Mouse (Mus musculus): ENCODE results near the gene Abat.

Gene Abat

DNA sequence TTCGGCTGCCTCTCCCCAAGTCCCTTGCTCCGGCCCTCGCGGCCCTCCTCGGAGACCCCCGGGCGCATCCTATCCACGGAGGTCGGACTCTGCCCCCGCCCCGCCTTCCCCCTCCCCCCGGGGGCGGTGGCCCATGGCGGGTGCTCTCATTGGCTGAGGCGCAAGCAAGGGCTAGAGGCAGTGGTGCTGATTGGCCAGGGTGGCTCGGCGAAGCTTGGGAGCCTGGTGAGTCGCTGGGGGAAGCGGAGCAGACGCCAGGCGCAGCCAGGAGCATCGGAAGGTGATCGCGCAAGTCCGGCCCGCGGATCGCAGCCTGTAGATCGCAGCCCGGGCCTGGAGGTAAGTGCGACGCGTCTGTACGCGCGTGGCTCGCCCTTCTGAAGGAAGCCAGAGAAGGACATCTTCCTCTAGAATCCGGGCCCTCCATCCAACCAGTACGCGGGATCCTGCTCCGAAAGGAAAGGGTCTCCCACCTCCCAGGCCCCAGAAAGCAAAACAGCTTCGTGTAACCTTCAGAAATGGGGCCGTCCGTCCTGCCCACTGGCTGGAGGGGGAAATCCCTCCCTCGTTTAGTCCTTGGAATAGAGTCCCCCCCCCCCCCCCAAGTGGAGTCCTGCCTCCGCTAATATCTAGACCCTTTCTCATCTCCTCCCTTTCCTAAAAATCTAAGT is at the start of gene Abat:
Gene Abat (plus strand): TSS at position 194 of the 671 bp plus-strand sequence.
- in situ Hi-C loops (cut with MboI): no loop called here

DNA sequence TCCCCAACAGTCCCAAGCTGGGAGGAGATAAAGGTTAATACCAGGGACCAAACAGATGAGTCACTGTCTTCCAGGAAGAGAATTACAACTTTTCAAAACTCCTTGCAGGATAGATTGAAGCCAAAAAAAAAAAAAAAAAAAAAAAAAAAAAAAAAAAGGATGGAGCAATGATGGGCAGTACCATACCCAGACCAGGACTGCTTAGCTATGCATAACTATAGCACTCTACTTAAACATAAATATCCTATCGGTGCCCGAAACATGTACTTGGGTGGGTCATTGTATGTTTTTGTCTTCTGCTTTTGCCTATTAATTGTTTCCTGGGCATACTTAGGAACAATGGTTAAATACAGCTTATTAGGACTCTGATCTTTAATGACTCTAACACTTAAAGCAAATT is 43.1 kb upstream of the Abat start:
- in situ Hi-C loops (cut with MboI): no loop called here

DNA sequence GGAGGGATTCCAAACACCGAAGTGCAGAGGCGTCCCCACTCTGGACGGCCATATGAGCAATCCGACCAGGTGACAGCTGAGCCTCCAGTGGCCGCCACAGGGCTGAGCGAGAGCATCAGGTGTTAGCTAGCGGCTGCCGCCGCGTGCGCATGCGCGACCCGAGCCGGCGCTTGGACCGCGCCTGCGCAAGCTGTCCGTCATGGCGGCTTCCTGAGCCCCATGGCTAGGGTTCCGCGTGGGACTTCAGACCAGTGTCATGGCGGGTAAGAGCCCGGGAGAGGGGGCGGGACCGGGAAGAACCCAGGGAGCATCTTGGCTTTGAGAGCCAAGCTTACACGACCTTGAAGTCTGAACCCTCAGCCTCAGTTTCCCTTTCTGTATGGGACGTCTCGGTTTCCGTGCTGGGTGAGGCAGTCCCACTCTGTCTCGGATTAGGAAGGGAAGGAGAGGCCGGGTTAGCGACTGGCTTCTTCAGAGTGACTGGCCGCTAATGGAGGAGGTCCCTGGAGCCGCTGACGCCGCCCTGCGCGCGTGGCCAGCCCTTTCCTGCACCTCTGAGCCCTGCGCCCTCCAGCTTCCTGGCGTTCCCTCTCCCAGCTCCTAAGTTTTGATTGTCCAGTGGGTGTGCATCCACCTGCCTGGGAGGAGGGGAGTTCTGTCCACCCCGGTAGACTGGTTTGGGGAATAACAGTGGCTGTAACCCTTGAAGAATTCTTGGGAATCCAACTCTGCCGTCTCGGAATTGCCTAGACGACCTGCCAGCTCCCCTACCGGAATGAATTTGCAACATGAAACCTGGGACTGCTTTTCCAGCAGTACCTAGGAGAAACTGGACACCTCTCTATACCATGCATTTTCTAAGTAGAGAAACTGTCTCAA is 42.4 kb upstream of the Abat start, which contains the start of gene Mettl22:
Gene Mettl22 (plus strand): TSS at position 186 of the 879 bp plus-strand sequence.
- in situ Hi-C loops (cut with MboI): no loop called here

DNA sequence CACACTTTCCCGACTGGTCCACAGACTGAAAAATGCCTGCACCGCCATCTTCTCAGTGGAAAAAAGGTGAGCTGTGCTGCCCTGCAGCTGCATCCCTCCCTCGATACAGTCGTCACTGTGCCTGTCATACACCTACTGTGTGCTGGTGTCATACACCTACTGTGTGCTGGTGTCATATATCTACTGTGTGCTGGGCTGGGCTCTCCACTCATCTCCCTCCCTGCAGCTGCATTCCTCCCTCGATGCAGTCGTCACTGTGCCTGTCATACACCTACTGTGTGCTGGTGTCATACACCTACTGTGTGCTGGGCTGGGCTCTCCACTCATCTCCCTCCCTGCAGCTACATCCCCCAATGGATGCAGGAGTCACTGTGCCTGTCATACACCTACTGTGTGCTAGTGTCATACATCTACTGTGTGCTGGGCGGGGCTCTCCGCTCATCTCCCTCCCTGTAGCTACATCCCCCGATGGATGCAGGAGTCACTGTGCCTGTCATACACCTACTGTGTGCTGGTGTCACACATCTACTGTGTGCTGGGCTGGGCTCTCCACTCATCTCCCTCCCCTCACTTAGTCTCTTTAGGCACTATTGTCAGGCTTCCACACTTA is 25.7 kb upstream of the Abat start:
- in situ Hi-C loops (cut with MboI): no loop called here

DNA sequence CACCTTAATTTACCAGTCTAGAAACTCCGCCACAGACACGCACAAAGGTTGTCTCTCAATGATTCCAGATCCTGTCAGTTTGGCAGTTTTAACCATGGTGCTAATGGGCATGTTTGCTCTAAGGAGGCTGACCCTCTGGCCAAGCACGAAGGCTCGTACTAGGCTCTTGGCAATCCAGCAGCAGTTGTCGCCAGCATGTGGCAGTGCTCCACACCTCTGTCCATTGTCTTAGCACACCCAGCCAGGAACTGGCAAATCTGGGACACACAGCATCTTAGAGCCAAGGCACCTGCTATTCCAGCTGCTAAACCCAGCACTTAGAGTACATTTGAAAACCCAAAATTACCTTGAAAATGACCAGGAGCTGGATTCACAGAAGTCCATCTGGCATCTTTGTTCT is 23.9 kb upstream of the Abat start:
- in situ Hi-C loops (cut with MboI): no loop called here

DNA sequence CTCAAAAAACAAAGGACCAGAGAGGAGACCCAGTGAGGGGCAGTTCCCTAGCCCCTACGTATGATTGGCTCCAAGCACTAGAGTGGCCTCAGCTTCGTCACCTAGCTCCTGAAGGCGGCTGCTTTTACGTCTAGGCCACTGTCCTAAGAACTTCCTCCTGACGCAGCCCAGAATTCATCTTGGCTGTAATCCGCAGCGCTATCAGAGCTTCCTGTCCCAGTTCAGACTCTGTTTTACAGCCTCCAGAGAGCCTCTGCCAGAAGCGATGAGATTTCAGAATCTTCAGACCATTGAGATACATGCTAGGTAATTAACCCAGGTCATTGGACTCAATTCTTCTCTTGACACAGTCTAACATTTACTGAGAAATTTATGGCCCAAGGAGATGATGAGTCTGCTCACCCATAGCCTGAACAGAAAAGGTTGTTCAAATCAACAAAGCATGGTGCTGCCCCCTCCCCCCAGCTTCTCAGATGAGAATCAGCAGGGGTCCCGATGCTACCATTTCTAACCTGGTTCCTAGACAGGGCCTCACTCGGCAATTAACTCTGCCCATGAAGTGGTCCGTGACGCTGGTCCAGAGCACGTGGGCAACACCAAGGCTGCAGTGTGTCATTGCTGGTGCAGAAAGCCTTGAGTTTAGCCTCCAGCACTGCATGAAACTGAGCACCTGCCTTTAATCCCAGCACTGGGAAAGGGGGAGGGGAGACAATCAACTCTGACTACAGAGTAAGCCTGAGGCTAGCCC is 21.3 kb upstream of the Abat start:
- in situ Hi-C loops (cut with MboI): loop anchor here (5.0 kb wide), 1 partner anchor 185 kb away; no protein-coding TSS in a partner anchor

DNA sequence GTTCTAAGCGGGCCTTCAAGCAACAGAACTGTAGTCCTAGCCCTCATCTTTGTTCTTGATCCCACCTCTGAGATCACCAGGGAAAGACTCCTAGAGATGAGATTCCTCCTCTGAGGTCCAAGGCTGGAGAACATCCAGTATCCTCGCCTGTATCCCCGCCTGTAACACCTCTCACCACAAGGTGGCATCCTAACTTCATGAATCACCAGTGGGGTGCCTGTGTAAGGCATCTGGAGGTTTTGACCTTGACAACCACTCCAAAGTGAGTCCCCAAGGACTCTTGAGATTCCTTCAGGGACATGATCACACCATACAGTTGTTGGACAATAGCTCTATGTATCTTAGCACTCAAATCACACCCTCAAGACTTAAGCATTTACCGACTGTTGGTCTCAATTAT is 19.0 kb upstream of the Abat start:
- in situ Hi-C loops (cut with MboI): loop anchor here (5.0 kb wide), 1 partner anchor 183 kb away; no protein-coding TSS in a partner anchor

DNA sequence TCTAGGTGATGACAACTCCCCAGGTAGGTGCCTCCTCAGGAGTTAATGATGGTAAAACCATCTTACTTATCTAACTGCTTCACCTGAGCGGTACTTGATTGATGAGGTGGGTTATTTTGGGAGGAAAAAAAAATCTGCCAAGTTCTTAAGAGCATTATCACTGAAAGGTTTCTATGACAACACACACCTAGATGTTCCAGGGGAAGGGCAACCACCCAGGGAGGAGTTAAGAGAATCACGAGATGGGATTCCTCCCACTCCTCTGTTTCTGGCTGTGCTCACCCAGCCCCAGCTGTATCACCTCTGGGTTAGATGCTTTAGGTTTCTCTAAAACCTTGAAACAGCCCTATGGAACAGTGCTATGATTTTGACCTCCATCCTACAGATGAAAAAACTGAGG is 16.3 kb upstream of the Abat start:
- in situ Hi-C loops (cut with MboI): no loop called here

DNA sequence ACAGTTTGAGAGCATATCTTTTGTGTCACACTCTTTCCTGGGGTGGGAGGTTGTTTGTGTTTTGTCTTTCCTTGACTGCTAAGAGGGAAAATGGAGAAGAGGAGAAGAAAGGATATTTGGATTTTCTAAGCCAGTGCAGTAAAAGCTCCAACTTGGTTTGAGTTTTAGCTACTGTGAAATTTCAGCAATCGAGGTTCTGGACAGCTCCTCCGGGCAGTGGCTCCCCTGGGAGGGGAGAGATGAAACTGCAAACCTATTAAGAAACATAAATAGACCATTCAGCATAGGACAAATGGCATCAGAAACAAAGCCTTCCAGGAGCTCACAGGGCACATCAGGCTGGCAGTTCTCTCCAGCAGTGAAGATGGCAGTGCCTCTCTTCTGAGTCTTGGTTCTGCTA is 9.0 kb upstream of the Abat start:
- in situ Hi-C loops (cut with MboI): no loop called here

DNA sequence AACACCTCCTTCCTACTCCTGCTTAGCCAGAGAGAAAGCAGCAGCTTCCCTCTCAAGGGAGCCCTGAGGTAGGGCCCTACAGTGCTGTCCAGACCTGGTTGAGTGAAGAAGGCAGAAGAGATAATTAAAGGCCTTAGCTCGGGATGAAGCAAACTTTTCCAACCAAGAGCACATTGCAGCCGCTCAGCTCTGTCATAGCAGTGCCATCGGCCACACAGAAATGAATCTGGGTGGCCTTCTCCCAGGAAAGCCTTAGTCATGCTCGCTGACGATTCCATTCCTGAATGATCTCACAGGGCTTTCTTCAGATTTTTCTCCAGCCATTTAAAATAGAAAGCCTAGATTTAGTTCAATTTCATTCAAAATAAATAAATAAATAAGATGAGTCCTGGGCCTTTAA is 3.3 kb upstream of the Abat start:
- in situ Hi-C loops (cut with MboI): no loop called here

DNA sequence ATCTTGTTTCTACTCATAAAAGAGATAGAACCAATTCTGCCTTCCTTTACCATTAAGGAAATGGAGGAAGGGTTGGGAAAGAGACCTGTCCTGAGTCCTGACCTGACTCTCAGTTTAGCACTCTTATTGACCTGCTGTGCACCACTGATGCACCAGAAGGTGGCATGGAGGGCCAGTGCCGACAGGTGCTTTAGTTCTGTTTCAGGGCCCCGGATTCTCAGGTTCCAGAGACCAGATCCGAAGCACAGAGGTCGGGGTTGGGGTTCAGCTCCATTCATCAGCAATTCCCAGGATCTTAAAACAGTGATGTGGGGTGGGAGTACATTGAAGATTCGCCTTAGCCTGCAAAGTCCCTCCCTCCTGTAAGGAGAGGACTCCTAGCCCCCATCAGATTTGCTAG is 399 bp upstream of the Abat start:
- in situ Hi-C loops (cut with MboI): no loop called here

DNA sequence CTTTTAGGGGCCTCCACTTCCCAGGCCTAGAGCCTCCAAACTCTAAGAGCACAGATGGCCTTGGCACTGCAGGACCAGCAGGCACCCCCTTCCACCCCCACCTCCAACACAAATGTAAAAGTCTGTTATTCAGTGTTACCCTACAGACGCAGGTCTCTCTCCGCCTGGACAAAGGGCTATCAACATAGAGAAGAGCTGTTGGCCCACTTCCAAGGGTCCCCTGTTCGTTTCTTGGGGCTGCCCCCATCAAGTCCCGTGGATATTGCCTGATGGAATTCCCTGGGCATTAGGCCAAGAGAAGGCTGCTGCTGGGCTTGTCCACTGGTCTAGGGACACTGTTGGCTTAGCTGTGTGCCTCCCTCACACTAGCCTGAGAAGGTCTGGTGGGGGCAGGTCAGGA is 951 bp downstream of the Abat start:
- in situ Hi-C loops (cut with MboI): no loop called here

DNA sequence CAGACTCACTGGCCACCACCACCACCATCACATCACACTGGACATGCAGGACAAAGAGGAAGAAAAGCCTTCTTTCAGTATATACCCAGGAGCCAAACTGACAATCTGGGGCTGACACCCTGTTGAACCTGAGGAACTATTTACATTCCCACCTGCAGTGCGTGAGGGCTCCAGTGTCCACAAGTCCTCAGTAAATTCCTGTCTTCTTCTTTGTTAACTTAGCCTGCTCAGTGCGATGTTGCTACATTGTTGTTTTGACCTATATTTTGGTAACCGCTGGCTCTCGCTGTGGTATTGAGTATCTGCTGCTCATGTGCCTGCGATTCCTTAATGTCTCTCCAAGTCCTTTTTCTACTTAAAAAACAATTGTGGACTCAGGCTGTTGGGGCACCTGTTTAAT is 7.3 kb downstream of the Abat start:
- in situ Hi-C loops (cut with MboI): no loop called here

DNA sequence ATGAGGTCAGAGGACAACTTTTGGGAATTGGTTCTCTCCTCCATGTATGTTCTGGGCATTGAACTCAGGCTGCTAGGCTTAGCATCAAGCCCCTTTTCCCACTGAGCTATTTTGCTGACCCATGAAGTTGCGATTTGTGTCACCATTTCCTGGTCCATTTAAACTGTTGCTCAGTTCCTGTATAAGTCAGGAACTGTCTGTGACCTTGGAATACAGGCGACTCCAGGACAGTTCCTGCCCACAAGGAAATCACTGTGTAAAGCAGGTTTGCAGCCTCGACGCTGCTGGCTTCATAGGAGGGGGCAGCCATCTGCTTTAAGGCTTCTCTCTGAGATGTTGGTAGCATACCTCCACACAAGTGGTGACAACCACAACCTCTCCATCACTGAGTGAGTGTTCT is 8.1 kb downstream of the Abat start:
- in situ Hi-C loops (cut with MboI): no loop called here

DNA sequence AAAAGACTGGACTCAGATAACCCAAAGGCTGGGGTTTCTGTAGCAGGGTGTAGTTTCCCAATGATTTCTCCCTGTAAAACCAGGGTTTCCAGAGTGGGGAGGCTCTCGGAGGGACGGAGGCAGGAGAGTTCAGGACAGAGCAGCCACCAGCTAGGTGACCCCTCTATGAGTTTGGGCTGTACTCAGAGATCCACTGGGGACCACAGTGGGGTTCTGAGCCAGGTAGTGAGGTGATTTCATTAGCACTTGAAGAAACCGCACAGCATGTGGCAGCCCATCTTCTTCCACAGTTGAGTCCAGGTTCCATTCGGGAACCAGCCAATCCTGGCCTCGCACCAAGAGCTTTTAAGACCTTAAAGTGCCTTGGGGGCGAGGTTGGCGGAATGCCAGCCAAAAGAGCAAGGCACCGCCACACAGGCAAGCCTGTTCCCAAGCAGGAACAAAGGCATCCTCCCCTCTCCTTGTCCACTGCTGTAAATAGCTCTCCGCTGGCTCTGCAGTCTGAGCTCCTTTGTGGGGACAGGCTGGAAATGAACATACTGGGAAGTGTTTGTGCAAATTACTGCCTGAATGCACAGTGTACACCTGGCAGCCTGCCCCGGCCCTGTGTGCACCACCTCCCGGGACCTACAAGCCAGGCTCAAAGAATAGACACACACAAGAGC is 10.4 kb downstream of the Abat start:
- in situ Hi-C loops (cut with MboI): no loop called here

DNA sequence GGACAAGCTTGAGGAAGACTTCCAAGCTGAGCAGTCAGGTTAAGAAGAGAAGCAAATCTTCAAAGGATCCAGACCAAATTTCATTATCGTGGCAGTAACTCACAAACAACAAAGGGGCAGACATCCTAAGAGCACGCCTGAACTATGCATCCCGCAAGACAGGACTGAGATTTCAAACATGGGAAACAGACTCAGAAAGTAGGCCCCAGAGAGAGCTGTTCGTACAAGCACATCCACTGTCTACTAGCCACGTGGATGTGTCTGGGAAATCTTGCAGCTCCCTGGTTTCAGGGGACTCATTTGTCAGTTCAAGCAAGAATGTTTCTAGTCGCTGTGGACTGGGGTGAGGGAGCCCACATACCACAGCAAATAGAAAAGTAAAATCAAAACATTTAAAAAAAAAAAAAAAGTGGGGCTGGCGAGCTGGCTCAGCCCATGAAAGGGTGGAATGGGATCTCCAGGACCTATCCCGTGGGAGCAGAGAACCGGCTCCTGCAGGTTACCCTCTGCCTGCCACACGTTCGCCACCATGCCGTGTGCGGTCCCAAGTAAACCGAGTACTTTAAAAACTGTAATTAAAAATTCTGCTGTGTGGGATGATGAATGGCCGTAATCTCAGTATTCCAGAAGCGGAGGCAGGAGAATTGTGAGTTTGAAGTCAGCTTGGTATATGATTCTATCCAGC is 11.1 kb downstream of the Abat start:
- in situ Hi-C loops (cut with MboI): no loop called here

DNA sequence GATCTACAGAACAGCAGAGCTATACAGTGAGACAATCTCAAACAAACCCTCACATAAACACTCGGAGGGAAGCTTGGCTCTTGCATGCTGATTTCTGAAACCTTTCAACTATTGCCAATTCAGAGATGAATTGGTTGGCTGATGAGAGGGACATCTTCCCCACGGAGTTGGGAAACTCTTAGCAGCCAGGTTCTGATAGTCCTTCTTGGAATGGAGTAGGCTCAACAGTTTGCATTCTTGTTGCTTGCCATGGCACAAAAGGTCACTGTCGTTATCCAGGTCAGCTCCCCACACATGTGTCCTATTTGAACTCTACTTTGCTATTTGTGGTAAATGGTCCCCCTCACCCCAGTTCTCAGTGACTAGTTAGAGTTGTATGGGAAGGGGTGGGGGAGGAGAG is 12.1 kb downstream of the Abat start:
- in situ Hi-C loops (cut with MboI): no loop called here

DNA sequence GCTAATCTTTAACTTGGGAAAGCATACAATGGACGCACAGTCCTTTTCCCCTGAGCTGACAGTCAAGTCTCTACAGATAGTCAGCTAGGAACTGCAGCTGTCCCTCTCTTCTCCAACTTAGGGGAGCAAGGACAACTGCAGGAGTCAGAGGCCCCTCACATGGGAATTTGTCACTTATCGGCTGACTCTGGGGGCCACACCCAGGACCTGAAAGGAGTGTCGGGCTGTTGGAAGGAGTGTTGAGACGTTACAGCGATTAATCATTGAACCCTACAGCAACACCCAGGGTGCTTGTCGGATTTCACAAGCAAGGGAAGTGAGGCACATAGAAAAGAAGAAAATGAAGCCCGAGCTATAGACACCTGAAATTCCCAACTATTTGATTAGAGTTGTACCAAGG is 12.6 kb downstream of the Abat start:
- in situ Hi-C loops (cut with MboI): no loop called here

DNA sequence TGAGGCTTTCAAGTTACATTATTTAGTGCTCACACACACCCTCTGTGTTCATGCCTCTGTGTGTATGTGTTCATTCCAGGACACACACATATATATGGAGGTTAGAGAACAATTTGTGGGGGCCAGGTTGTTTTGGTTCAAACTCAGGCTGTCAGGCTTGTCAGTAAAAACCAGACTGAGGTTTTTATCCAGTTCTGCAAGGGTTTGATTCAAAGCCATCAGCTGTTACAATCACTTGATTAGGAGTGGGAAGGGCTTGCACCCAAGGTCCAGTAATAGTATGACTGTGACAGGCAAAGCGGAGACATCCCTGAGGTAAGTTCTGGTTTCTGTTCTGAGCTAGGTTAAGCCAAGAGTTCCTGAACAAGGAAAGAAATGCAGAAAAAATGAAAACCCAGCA is 16.2 kb downstream of the Abat start:
- in situ Hi-C loops (cut with MboI): no loop called here

DNA sequence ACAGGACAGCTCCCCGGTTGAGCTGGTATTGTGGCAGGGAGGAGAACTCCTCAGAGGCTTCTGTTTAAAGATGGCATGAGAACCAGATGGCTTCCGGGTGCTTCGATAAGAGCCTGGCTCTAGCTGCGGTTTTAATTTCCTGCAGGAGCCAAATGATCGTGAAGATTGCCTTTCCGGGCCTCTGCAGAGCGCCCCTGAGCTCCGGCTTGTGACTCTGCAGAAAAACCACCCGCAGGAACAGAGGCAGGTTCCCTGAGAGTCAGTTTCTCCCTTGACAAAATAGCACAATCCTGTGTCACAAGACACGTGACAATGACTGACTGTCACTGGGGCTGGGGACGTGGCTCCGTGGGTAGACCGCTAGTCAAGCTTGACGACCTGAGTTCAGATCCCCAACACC is 16.8 kb downstream of the Abat start:
- in situ Hi-C loops (cut with MboI): no loop called here

DNA sequence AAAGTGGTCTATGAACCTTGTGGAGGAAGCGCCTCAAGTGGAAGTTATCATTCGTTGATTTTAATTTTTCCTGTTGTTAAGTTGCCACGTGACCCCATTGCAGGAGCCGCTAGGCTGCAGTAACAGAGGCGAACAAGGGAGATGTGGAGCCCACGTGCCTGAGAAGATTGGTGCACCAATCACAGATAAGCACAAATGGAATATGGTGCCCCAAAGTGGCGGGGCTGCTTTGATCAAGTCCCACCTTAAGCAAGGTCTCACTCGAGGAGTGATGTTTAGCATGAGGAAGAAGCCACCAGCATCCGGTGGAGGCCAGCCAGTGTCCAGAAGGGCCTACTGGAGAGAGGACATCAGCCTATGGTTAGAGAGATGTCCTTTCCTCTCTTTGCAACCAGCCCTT is 19.2 kb downstream of the Abat start:
- in situ Hi-C loops (cut with MboI): no loop called here
